Mouse (Mus musculus) midbrain, embryonic 10.5 days (tissue): ENCODE results near the gene Hist1h4c. TPM values are rescaled to one million over a fixed set of nuclear protein-coding genes. Genes with fewer than 3 reads are reported as not detected.
A peak's percentile ranks its signal among the peaks of the same experiment; 100 is the strongest.

ENCODE experiments used
- DNase-seq: peaks from one replicate; pipeline ENCODE4 v3.0.0-alpha.2; 2017; ENCODE audit warnings: low spot score
- H3K27ac ChIP-seq: fragments of 300-500 bp; sonication (generic); replicated peaks from 2 replicates; pipeline ENCODE4 v1.5.1; 2016; ENCODE audit warnings: mild to moderate bottlenecking
- H3K27me3 ChIP-seq: fragments of 300-500 bp; sonication (generic); 2 replicates; pipeline ENCODE4 v1.6.1; 2016; ENCODE audit warnings: low read depth, mild to moderate bottlenecking; ENCODE audit not compliant: poor library complexity, severe bottlenecking
- H3K36me3 ChIP-seq: fragments of 300-500 bp; sonication (generic); 2 replicates; pipeline ENCODE4 v1.6.1; 2016; ENCODE audit warnings: mild to moderate bottlenecking, moderate library complexity
- H3K4me1 ChIP-seq: fragments of 300-500 bp; sonication (generic); 2 replicates; pipeline ENCODE4 v1.6.1; 2016
- H3K4me3 ChIP-seq: fragments of 300-500 bp; sonication (generic); 2 replicates; pipeline ENCODE4 v1.5.1; 2016; ENCODE audit warnings: mild to moderate bottlenecking, moderate library complexity
- H3K9me3 ChIP-seq: fragments of 300-500 bp; sonication (generic); replicated peaks from 2 replicates; pipeline ENCODE4 v1.6.1; 2016; ENCODE audit warnings: mild to moderate bottlenecking
- WGBS: fragments of 180-500 bp; shearing (Covaris S2); methylation state at CpG from one replicate; pipeline ENCODE4 v1.1.7; 2016; 5-methylcytosine and 5-hydroxymethylcytosine counted together
- polyA plus RNA-seq: library from polyadenylated mRNA; unstranded; fragments of >200 nt; fragmentation: Nextera tagmentation; extraction: Ambion mirVana; gene quantifications from 2 replicates; pipeline ENCODE4 v1.2.1, GENCODE M21; 2016

Hist1h4c gene
- polyA plus RNA-seq, 1 experiment from 2014 or later = 4.9 TPM

DNA sequence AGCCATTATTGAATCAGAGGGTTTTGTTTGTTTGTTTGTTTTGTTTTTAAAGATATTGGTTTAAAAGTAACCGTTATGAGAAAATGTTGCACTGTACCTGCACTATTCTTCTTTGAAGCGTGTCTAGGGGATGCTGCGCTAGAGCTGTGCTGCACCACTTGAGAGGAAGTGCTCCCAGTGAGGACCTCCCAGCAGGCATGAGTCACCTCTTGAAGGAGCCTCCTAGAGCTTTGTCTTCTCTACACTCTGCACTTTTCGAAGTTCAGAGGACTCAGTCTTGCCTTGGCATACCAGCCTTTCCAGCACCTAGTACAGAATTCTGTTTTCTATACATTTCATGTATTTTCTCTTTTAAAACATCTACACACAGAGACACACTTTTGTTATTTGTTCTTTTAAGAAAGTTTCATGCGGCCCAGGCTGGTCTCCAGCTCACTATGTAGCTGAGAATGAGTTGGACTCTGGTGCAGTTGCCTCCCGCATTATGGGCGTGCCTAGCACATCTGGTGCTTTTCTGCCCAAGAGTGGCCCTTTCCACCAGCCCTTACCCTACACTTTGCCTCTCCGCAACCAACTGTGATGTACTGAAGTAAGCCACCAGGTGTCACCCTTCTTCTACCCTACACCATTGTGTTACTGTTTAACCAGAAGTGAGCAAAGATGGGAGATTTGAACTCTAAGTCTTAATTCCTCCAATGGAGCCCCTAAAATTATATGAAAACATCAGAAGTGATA lies 2.7 kb upstream of the Hist1h4c start:
- Histone ChIP-seq H3K4me3 (no peak overlapping the region), H3K27ac (peak overlapping the region; percentile 35)

GRCm38 (mm10) chr13:23699767-23700166 lies 1.5 kb upstream of the Hist1h4c start:
- 70% methylated on average over 3 of the region's 3 CpGs for WGBS
- H3K4me3 ChIP-seq = no peak overlapping the region

More for the DNA sequence above, 2.7 kb upstream of the Hist1h4c start:
- H3K27me3 ChIP-seq = no peaks in the 10 kb centered on the region
- no peaks in the 10 kb centered on the region for H3K36me3 ChIP-seq
- H3K9me3 ChIP-seq = no peaks in the 10 kb centered on the region
- H3K4me1 ChIP-seq = peaks cover 24% of the 10 kb centered on the region
- DNase-seq = peak; percentile 75
- WGBS = 33% methylated on average over 8 of the region's 8 CpGs

DNA sequence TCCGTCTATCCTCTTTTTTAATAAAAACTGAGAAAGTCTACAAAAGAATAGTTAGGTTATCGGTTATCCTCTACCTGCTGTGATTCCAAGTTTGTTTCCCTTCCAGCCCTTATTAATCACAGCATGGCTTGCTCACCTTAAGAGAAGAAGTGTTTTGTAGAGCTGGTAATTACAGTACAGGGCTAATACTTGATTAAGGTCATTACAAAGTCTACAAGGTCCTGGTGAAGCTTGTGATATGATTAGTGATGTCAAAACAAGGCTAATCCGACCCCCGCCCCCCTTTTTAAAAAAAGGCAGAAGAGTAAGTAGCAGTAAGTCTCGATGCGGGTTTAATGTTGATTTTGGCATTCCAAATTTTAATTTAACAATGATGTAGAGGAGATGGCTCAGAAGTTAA lies 742 bp upstream of the Hist1h4c start:
- peak overlapping the region; percentile 88 for H3K27ac ChIP-seq
- peak overlapping the region; percentile 60; the same call in 1 of the 2 replicates for H3K4me3 ChIP-seq
- peaks cover 30% of the 10 kb centered on the region for H3K4me1 ChIP-seq
- DNase-seq = no peak
- 59% methylated on average over 6 of the region's 6 CpGs for WGBS
- H3K36me3 ChIP-seq = no peaks in the 10 kb centered on the region
- H3K27me3 ChIP-seq = no peaks in the 10 kb centered on the region
- no peaks in the 10 kb centered on the region for H3K9me3 ChIP-seq

More at GRCm38 (mm10) chr13:23699767-23700166, 1.5 kb upstream of the Hist1h4c start:
- H3K36me3 ChIP-seq = no peaks in the 10 kb centered on the region
- no peaks in the 10 kb centered on the region for H3K27me3 ChIP-seq
- peaks cover 30% of the 10 kb centered on the region for H3K4me1 ChIP-seq
- peak overlapping the region; percentile 88; the same call in 1 of the 2 replicates for H3K27ac ChIP-seq
- no peaks in the 10 kb centered on the region for H3K9me3 ChIP-seq
- DNase-seq = no peak

GRCm38 (mm10) chr13:23697491-23698299 lies 559 bp downstream of the Hist1h4c start:
- Histone ChIP-seq H3K9me3 (no peaks in the 10 kb centered on the region), H3K27me3 (no peaks in the 10 kb centered on the region), H3K4me3 (peak overlapping the region; percentile 60), H3K4me1 (peaks cover 30% of the 10 kb centered on the region), H3K36me3 (no peaks in the 10 kb centered on the region), H3K27ac (peak overlapping the region; percentile 88)
- peak; percentile 63 for DNase-seq
- 1% methylated on average over 22 of the region's 32 CpGs for WGBS

- Histone ChIP-seq H3K9me3 (no peaks in the 10 kb centered on the region), H3K27ac (peak overlapping the region; percentile 80), H3K36me3 (no peaks in the 10 kb centered on the region), H3K4me1 (peaks cover 29% of the 10 kb centered on the region), H3K4me3 (0 out of 2 replicates have a peak overlapping the region, but pooled peaks have one; percentile 3), H3K27me3 (no peaks in the 10 kb centered on the region)
- 68% methylated on average over 15 of the region's 15 CpGs for WGBS
- DNase-seq = no peak
These were observed 2.2 kb downstream of the Hist1h4c start for GRCm38 (mm10) chr13:23696061-23696474.

DNA sequence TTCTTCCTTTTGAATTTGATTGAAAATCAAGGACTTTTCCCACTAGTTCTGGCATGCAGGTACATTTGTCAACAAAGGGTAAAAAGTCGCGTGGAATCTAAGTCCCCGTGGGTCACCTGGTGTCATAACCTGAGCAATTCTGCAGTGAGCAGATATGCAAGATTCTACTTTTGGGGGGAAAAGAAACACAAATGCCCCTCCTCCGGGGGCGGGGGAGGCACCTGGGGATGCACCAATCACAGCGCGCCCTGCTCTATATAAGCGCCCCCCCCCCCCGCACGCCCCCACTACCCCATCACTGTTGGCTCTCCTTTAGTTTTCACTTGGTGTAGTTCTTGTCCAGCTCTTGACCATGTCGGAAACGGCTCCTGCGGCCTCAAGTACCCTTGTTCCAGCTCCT lies 2.7 kb downstream of the Hist1h4c start, which contains the start of gene Hist1h1t:
Hist1h1t (plus strand) TSS at position 301 of the 400 bp plus-strand sequence.
- no peak for DNase-seq
- no peaks in the 10 kb centered on the region for H3K27me3 ChIP-seq
- no peaks in the 10 kb centered on the region for H3K9me3 ChIP-seq
- peak within 1 kb of the TSS; percentile 80 for H3K27ac ChIP-seq
- WGBS = 49% methylated on average over 12 of the region's 13 CpGs
- peaks cover 24% of the 10 kb centered on the region for H3K4me1 ChIP-seq
- H3K4me3 ChIP-seq = 0 out of 2 replicates have a peak within 1 kb of the TSS, but pooled peaks have one; percentile 3
- H3K36me3 ChIP-seq = no peaks in the 10 kb centered on the region

DNA sequence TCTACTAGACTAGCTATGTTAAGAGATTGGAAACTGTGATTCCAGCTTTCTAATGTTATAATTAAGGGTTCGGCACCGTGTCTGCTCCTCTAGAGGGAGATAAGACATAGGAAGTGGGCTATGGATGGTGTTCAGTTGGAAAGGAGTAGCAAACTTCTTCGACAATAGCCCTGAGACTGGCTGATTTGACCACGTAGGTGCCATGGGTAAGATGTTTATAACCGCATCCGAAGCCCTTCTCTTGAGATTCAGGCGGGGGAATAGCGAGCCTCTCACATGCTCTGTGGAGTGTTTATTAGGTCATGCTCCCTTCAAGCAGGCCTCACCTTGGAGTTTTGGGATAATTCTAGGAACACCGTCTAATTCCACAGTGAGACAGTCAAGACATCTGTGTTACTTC lies 3.3 kb downstream of the Hist1h4c start:
- H3K36me3 ChIP-seq = no peaks in the 10 kb centered on the region
- H3K4me1 ChIP-seq = peaks cover 24% of the 10 kb centered on the region
- 93% methylated on average over 9 of the region's 9 CpGs for WGBS
- H3K27me3 ChIP-seq = no peaks in the 10 kb centered on the region
- peak overlapping the region; percentile 28; the same call in 1 of the 2 replicates for H3K27ac ChIP-seq
- no peak overlapping the region for H3K4me3 ChIP-seq
- no peaks in the 10 kb centered on the region for H3K9me3 ChIP-seq
- no peak for DNase-seq

DNA sequence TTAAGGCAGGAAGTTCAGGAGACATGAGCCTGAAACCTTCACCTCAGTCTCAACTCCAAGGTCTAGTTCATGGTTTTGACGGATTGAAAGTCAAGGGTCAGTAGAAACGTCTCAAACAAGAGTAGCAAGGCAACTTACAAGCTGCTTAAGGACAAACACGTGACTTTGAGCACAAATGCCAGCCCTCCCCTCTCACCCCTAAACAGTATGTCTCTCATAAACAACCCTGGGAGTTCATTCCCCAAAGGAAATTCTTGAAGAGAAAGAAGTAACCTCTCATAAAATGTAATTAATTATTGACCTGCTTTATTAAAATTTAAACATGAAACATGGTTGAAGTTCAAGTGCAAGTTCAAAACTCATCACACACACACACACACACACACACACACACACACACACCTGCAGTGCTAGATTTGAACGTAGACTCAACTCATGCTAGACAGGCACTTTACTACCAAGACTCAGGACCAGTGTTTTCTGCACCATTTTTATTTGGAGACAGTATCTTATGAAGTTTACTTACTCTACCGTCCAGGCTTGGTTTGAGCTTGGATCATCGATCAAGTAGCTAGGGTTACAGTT lies 4.3 kb downstream of the Hist1h4c start:
- Histone ChIP-seq H3K36me3 (no peaks in the 10 kb centered on the region), H3K27ac (0 out of 2 replicates have a peak overlapping the region, but pooled peaks have one; percentile 9)
- 83% methylated on average over 6 of the region's 6 CpGs for WGBS

GRCm38 (mm10) chr13:23689459-23689858 lies 8.8 kb downstream of the Hist1h4c start:
- 90% methylated on average over 2 of the region's 2 CpGs for WGBS
- DNase-seq = no peak
- no peaks in the 10 kb centered on the region for H3K36me3 ChIP-seq

More for the DNA sequence above, 4.3 kb downstream of the Hist1h4c start:
- no peaks in the 10 kb centered on the region for H3K9me3 ChIP-seq
- no peaks in the 10 kb centered on the region for H3K27me3 ChIP-seq
- no peak overlapping the region for H3K4me3 ChIP-seq
- peaks cover 20% of the 10 kb centered on the region for H3K4me1 ChIP-seq
- no peak for DNase-seq

DNA sequence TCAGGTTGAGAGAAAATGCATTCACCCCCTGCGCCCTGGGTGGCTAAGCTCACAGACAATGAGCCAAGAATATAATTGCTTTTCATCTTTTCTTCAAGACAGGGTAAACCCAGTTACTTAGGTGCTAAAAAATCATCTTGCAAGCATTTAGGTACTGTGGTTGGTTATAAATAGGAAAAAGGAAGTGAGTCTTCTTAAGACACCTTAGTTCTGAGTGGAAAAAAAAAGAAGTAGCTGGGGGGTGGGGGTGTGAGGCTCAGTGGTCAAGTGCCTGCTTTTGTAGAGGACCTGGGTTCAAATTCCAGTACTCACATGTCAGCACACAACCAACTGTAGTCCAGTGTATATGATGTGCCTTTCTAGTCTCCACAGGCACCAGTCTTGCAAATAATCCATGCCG lies 9.3 kb downstream of the Hist1h4c start:
- 93% methylated on average over 2 of the region's 2 CpGs for WGBS
- Histone ChIP-seq H3K4me1 (peaks cover 15% of the 10 kb centered on the region), H3K36me3 (no peaks in the 10 kb centered on the region), H3K4me3 (no peak overlapping the region), H3K27me3 (no peaks in the 10 kb centered on the region), H3K9me3 (no peaks in the 10 kb centered on the region), H3K27ac (no peak overlapping the region)
- DNase-seq = no peak

More at GRCm38 (mm10) chr13:23689459-23689858, 8.8 kb downstream of the Hist1h4c start:
- H3K27me3 ChIP-seq = no peaks in the 10 kb centered on the region
- H3K4me1 ChIP-seq = peaks cover 15% of the 10 kb centered on the region
- no peak overlapping the region for H3K27ac ChIP-seq
- H3K9me3 ChIP-seq = no peaks in the 10 kb centered on the region
- H3K4me3 ChIP-seq = no peak overlapping the region

GRCm38 (mm10) chr13:23687907-23688306 lies 10.3 kb downstream of the Hist1h4c start:
- 95% methylated on average over 7 of the region's 7 CpGs for WGBS
- no peak overlapping the region for H3K4me3 ChIP-seq
- H3K27ac ChIP-seq = no peak overlapping the region
- no peaks in the 10 kb centered on the region for H3K9me3 ChIP-seq
- DNase-seq = no peak
- H3K27me3 ChIP-seq = no peaks in the 10 kb centered on the region
- peaks cover 19% of the 10 kb centered on the region for H3K4me1 ChIP-seq
- no peaks in the 10 kb centered on the region for H3K36me3 ChIP-seq

DNA sequence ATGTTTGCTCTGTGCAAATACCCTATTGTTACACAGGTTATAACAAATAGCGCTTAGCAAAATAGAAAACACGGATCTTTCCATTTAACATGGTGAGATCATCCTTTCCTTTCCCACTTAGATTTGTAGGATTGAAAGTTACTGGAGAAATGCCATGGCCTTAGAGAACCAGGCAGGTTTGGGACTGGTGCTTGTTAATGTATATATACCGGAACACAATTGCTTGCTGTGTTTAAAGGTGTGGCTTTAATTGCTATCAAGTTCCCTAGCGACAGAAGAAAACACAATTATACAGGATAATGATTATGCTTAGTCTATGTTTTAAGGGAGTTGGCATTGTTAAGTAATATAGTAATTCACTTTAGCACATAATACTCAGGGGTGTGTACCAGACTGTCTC lies 11.1 kb downstream of the Hist1h4c start:
- Histone ChIP-seq H3K36me3 (no peaks in the 10 kb centered on the region), H3K27me3 (no peaks in the 10 kb centered on the region), H3K4me1 (peaks cover 26% of the 10 kb centered on the region), H3K9me3 (no peaks in the 10 kb centered on the region), H3K4me3 (no peak overlapping the region), H3K27ac (no peak overlapping the region)
- no peak for DNase-seq
- WGBS = 88% methylated on average over 4 of the region's 4 CpGs
